Mouse (Mus musculus) liver, postnatal 0 days (tissue): ENCODE measurements at regions not wholly inside any gene's neighbourhood (a gene's known extent, or its start where the extent isn't known, plus 50 kb on each side); places are given as distances from the start of the nearest gene placed in this dataset.

ENCODE experiments used
- ATAC-seq: fragments of 200-750 bp; cut with Nextera tagmentation; 2 replicates; pipeline ENCODE4 v1.8.0; 2017; ENCODE audit warnings: mild to moderate bottlenecking, moderate library complexity
- DNase-seq: peaks from one replicate; pipeline ENCODE4 v3.0.0-alpha.2; 2016
- H3K27ac ChIP-seq: fragments of 300-500 bp; sonication (generic); 2 replicates; pipeline ENCODE4 v1.5.1; 2014; ENCODE audit warnings: antibody characterized with exemption, moderate library complexity, mild to moderate bottlenecking, low read depth
- H3K27me3 ChIP-seq: fragments of 300-500 bp; sonication (generic); 2 replicates; pipeline ENCODE4 v1.6.1; 2014; ENCODE audit warnings: low read length, control low read depth, mixed read lengths; ENCODE audit not compliant: insufficient read depth
- H3K36me3 ChIP-seq: fragments of 300-500 bp; sonication (generic); replicated peaks from 2 replicates; pipeline ENCODE4 v1.6.1; 2014; ENCODE audit warnings: mild to moderate bottlenecking, control low read depth, low read length, moderate library complexity, mixed read lengths; ENCODE audit not compliant: insufficient read depth
- H3K4me1 ChIP-seq: fragments of 300-500 bp; sonication (generic); 2 replicates; pipeline ENCODE4 v1.6.1; 2014; ENCODE audit warnings: antibody characterized with exemption, mild to moderate bottlenecking, control low read depth; ENCODE audit not compliant: insufficient read depth
- H3K4me2 ChIP-seq: fragments of 300-500 bp; sonication (generic); 2 replicates; pipeline ENCODE4 v1.6.1; 2014; ENCODE audit warnings: low read depth, mild to moderate bottlenecking, low read length, moderate library complexity, mixed read lengths
- H3K4me3 ChIP-seq: fragments of 300-500 bp; sonication (generic); 2 replicates; pipeline ENCODE4 v1.5.1; 2014; ENCODE audit warnings: low read depth, low read length
- H3K9ac ChIP-seq: fragments of 300-500 bp; sonication (generic); replicated peaks from 2 replicates; pipeline ENCODE4 v1.6.1; 2014; ENCODE audit warnings: mild to moderate bottlenecking, moderate library complexity
- H3K9me3 ChIP-seq: fragments of 300-500 bp; sonication (generic); 2 replicates; pipeline ENCODE4 v1.6.1; 2016; ENCODE audit warnings: mild to moderate bottlenecking, control low read depth, low read length, mixed read lengths
- CTCF ChIP-seq: sonication (generic); IDR thresholded peaks from 2 replicates; pipeline ENCODE4 v1.5.1; 2016; ENCODE audit warnings: antibody characterized with exemption, low read depth
- EP300 ChIP-seq: IDR thresholded peaks from 2 replicates; pipeline ENCODE4 v1.6.1; 2016; ENCODE audit warnings: antibody characterized with exemption, low read depth, mild to moderate bottlenecking
- WGBS: fragments of 180-500 bp; shearing (Covaris S2); extraction: QIAGEN DNeasy Blood & Tissue Kit; methylation state at CpG from one replicate; pipeline ENCODE4 v1.1.7; 2014; ENCODE audit not compliant: insufficient replicate concordance; 5-methylcytosine and 5-hydroxymethylcytosine counted together

DNA sequence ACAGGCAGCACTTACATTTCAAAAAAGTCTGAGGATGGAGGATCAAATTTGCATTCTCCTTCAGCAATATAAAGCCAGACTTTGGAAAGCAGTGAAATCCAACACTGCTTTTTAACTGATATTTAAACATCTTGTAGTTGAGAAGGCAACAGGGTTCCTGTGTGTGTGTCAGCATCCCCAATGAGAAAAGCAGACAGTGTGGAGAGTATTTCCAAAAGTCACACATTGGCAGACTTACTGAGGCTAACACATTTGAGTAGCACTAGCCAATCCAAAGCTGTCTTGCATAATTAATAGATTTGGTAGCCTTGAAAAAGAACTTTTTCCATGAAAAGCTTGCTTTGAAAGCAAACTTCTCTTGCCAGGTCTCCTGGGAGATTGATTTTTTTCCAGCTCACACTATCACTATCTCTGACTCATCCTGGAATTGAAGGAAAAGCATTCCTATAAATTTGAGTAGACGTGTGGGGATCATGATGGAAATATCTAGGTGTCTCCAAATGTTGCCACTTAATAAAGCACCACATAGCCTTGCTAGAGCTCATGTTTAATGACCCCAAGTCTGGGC, 168.0 kb downstream of the Ibtk start:
- TF ChIP-seq CTCF: no peak
- no peak for TF ChIP-seq EP300
- no peak for DNase-seq
- no peak for ATAC-seq
- no peaks in the 10 kb centered on the region for H3K9me3 ChIP-seq
- 39% methylated on average over 1 of the region's 1 CpGs for WGBS
- no peak overlapping the region for H3K4me3 ChIP-seq
- H3K4me1 ChIP-seq: no peaks in the 10 kb centered on the region; the same call in 1 of the 2 replicates
- no peaks in the 10 kb centered on the region for H3K36me3 ChIP-seq
- H3K27me3 ChIP-seq: no peaks in the 10 kb centered on the region
- H3K9ac ChIP-seq: no peak overlapping the region
- no peak overlapping the region for H3K4me2 ChIP-seq
- H3K27ac ChIP-seq: no peak overlapping the region

DNA sequence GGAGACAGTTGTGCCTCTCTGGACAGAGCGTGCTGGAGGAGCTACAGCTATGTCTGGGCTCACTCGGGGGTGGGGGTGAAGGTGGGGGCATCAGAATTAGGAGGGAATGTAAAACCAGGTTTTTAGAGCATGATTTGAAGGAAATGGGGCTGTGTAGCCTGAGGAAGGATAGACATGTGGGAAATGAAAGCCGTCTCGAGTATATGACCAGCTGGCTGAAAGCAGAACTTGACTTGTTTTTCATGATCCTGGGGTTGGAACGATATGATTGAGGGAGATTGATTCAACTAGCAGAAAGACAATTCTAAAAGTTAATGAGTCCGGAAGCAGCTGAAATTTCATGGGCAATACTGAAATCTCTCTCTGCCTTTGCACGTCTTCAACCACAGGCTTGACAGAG, 171.3 kb downstream of the Ibtk start:
- 80% methylated on average over 7 of the region's 7 CpGs for WGBS
- no peak overlapping the region for H3K4me2 ChIP-seq
- H3K4me1 ChIP-seq: no peaks in the 10 kb centered on the region; the same call in 1 of the 2 replicates
- H3K4me3 ChIP-seq: no peak overlapping the region
- no peak overlapping the region for H3K9ac ChIP-seq
- ATAC-seq: no peak
- no peaks in the 10 kb centered on the region for H3K36me3 ChIP-seq
- no peaks in the 10 kb centered on the region for H3K27me3 ChIP-seq
- H3K27ac ChIP-seq: no peak overlapping the region
- no peak for DNase-seq
- TF ChIP-seq EP300: no peak
- no peak for TF ChIP-seq CTCF
- H3K9me3 ChIP-seq: no peaks in the 10 kb centered on the region

DNA sequence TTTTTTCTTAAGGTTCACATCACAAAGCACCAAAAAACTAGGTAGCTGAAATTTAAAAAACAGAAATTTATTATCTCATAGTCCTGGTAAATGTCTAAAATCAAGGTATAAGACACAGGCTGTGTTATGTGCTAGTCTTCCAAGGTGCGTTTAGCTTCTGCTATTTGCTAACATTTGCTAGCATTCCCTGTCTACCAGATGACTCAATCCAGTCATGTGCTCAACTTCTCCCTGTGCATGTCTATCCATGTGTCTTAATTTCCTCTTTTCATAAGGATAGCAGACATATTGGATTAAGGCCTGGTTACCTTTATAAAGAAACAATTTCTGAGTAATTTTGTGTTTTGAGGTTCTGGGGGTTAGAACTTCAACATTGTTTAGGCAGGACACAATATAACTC, 171.8 kb downstream of the Ibtk start:
- no peak overlapping the region for H3K4me3 ChIP-seq
- H3K4me2 ChIP-seq: no peak overlapping the region
- no peaks in the 10 kb centered on the region; the same call in 1 of the 2 replicates for H3K4me1 ChIP-seq
- no peaks in the 10 kb centered on the region for H3K9me3 ChIP-seq
- 80% methylated on average over 1 of the region's 1 CpGs for WGBS
- no peaks in the 10 kb centered on the region for H3K36me3 ChIP-seq
- H3K27me3 ChIP-seq: no peaks in the 10 kb centered on the region
- ATAC-seq: no peak
- DNase-seq: no peak
- H3K9ac ChIP-seq: no peak overlapping the region
- H3K27ac ChIP-seq: no peak overlapping the region
- no peak for TF ChIP-seq EP300
- TF ChIP-seq CTCF: no peak

DNA sequence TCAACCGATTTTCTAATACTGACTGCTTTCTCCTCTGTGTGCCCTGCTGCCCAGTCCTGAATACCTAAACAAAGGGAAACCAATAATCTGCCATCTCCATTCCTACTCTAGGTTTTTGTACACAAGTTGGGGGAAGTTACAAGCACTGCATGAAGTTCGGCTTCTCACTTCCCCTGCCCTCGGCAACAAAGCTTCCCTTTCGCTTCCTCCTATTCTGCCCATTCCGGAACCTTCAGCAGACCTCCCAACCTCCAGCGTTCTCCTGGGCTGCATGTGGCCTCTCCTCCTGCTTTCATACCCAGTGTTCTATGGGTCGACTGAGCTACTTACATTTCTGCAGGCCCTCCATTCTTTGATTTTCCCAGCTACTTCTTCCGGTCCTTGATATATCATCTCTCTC, 180.3 kb downstream of the Ibtk start:
- TF ChIP-seq EP300 (no peak), CTCF (no peak)
- no peaks in the 10 kb centered on the region for H3K4me1 ChIP-seq
- no peak overlapping the region for H3K4me3 ChIP-seq
- H3K4me2 ChIP-seq: no peak overlapping the region
- no peak for DNase-seq
- no peak overlapping the region for H3K9ac ChIP-seq
- ATAC-seq: no peak
- 47% methylated on average over 8 of the region's 8 CpGs for WGBS
- no peaks in the 10 kb centered on the region for H3K9me3 ChIP-seq
- H3K27me3 ChIP-seq: no peaks in the 10 kb centered on the region
- H3K27ac ChIP-seq: 0 out of 2 replicates have a peak overlapping the region, but pooled peaks have one; percentile 22
- H3K36me3 ChIP-seq: no peaks in the 10 kb centered on the region

DNA sequence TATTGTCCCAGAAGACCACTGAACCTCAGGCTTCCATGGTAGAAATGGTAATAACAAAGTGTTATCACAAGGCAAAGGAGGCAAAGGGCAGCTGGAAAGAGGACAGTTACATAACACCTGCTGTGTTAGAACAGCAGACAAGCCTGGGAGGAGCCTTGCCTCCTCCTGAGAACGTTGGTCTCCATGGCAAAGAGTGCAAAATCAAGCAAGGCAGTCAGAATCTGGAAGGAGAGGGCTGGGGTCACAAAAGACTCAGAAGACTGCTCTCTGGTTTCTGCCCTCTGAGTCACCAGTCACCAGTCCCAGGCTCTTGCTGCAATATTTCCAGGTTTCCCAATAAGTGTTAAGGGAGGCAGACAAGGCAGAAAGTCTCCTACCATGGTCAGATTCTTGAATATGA, 197.3 kb downstream of the Ibtk start:
- no peaks in the 10 kb centered on the region for H3K4me1 ChIP-seq
- no peak for DNase-seq

DNA sequence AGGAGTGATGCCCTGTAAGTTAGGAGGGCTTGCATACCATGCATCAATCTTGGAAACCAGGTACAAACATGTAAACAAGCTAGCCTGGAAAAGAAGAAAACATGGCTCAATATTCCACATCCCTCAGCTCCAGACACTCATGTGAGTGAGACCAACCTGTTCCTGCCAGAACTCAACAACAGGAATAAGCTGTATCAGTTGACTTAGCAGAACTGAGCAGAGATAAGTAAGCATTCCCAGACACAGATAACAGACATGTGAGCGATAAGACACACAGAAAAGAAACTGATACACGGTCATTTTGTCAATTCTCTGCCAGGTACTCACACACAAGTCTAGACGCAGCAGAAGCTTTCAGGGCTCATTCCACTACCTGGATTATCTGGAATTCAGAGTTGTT, 198.7 kb downstream of the Ibtk start:
- Histone ChIP-seq H3K9me3 (no peaks in the 10 kb centered on the region), H3K36me3 (no peaks in the 10 kb centered on the region), H3K4me2 (no peak overlapping the region), H3K9ac (no peak overlapping the region), H3K4me3 (no peak overlapping the region), H3K4me1 (no peaks in the 10 kb centered on the region), H3K27me3 (no peaks in the 10 kb centered on the region), H3K27ac (no peak overlapping the region)
- TF ChIP-seq CTCF: no peak
- TF ChIP-seq EP300: no peak
- 52% methylated on average over 3 of the region's 3 CpGs for WGBS
- ATAC-seq (no peak), DNase-seq (no peak)

More for the DNA sequence above, 197.3 kb downstream of the Ibtk start:
- 13% methylated on average over 1 of the region's 1 CpGs for WGBS
- Histone ChIP-seq H3K27me3 (no peaks in the 10 kb centered on the region), H3K4me2 (no peak overlapping the region), H3K4me3 (no peak overlapping the region), H3K36me3 (no peaks in the 10 kb centered on the region), H3K9me3 (no peaks in the 10 kb centered on the region), H3K9ac (no peak overlapping the region), H3K27ac (no peak overlapping the region)
- TF ChIP-seq EP300 (no peak), CTCF (no peak)
- ATAC-seq: no peak

DNA sequence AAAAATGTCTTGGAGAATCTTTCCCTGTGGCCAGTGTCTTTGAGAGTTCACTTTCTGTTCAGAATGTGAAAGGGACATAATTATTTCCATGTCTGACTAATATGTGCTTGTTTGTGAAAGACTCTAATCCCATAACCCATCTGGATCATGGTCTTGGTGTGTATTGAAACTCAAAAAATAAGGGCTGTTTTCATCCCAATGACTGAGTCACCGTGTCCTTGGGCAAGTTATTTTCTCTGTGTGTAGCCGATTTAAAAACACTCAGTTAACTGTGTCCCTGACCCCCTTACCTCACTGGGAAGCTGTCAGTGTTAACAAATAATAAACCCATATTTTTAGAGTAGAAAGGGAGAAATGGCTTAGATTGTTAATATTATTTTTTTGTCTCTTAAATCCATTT, 202.9 kb downstream of the Ibtk start:
- H3K4me2 ChIP-seq: no peak overlapping the region
- 70% methylated on average over 2 of the region's 2 CpGs for WGBS
- ATAC-seq (no peak), DNase-seq (no peak)
- H3K9ac ChIP-seq: no peak overlapping the region
- no peaks in the 10 kb centered on the region for H3K36me3 ChIP-seq
- H3K27me3 ChIP-seq: no peaks in the 10 kb centered on the region
- H3K4me1 ChIP-seq: no peaks in the 10 kb centered on the region
- H3K9me3 ChIP-seq: no peaks in the 10 kb centered on the region
- H3K27ac ChIP-seq: no peak overlapping the region
- TF ChIP-seq CTCF: no peak
- no peak for TF ChIP-seq EP300
- no peak overlapping the region for H3K4me3 ChIP-seq
